Mouse (Mus musculus): ENCODE data around the gene Klrg2. TPM values are rescaled to one million over a fixed set of nuclear protein-coding genes. Genes with fewer than 3 reads are reported as not detected.

Gene Klrg2
- total and polyA plus RNA-seq, 3 experiments, result 1.0 to 6.2 TPM; not detected in 1

GRCm38 (mm10) chr6:38624439-38624838 is 12.6 kb downstream of the Klrg2 start:
- H3K79me2 ChIP-seq (ENCODE audit: control insufficient read depth, insufficient read depth, low read length, poor library complexity), result no peaks in the 10 kb centered on the region
- H3K27ac ChIP-seq (ENCODE audit: control insufficient read depth, low read depth, low read length), result no peak overlapping the region
- H3K36me3 ChIP-seq (ENCODE audit: control insufficient read depth in 1 of 2, insufficient read depth in 2 of 2, low read length in 2 of 2), result peaks cover under 1 to 18% of the 10 kb centered on the region in 2 experiments
- H3K27me3 ChIP-seq (ENCODE audit: control insufficient read depth in 1 of 2, insufficient read depth in 2 of 2, low read length in 2 of 2), result no peaks in the 10 kb centered on the region
- no peak overlapping the region for H3K4me3 ChIP-seq (ENCODE audit: control insufficient read depth in 1 of 2, insufficient read depth in 1 of 2, low read depth in 2 of 2, low read length in 2 of 2)
- peaks cover 8% of the 10 kb centered on the region in 2 experiments for H3K4me1 ChIP-seq (ENCODE audit: control insufficient read depth in 1 of 2, insufficient read depth in 2 of 2, low read length in 2 of 2)
- H3K9me3 ChIP-seq (replicated peaks; ENCODE audit: insufficient read depth, low read length), result no peaks in the 10 kb centered on the region
- no peak overlapping the region for H3K9ac ChIP-seq (ENCODE audit: control insufficient read depth, low read depth, low read length, poor library complexity, severe bottlenecking)
- TF ChIP-seq UBTF (IDR thresholded peaks at IDR 0.05; ENCODE audit: borderline replicate concordance, insufficient read depth, low read depth, low read length) (no peak), USF2 (IDR thresholded peaks at IDR 0.05; ENCODE audit: borderline replicate concordance in 1 of 2, insufficient read depth in 1 of 2, low read depth in 1 of 2, low read length in 2 of 2) (no peak), BHLHE40 (IDR thresholded peaks at IDR 0.05; ENCODE audit: borderline replicate concordance, low read depth, low read length) (no peak), HCFC1 (IDR thresholded peaks at IDR 0.05; ENCODE audit: low read depth, low read length) (no peak), SIN3A (IDR thresholded peaks at IDR 0.05; ENCODE audit: low read length) (no peak), MAZ (IDR thresholded peaks at IDR 0.05; ENCODE audit: low read depth, low read length) (no peak), POLR2AphosphoS5 (IDR thresholded peaks at IDR 0.05; ENCODE audit: borderline replicate concordance, low read depth, low read length) (no peak), E2F4 (IDR thresholded peaks at IDR 0.05; ENCODE audit: borderline replicate concordance, low read depth, low read length) (no peak), ZMIZ1 (IDR thresholded peaks at IDR 0.05; ENCODE audit: low read depth, low read length) (no peak), ZC3H11A (IDR thresholded peaks at IDR 0.05; ENCODE audit: low read depth, low read length) (no peak), ZKSCAN1 (IDR thresholded peaks at IDR 0.05; ENCODE audit: low read depth, low read length) (no peak), ETS1 (IDR thresholded peaks at IDR 0.05; ENCODE audit: low read depth, low read length) (no peak)
- DNase-seq (ENCODE audit: low read depth, low spot score), result no peak

- no peak overlapping the region for H3K4me3 ChIP-seq (ENCODE audit: control insufficient read depth in 1 of 2, insufficient read depth in 1 of 2, low read depth in 2 of 2, low read length in 2 of 2)
- H3K9me3 ChIP-seq (replicated peaks; ENCODE audit: insufficient read depth, low read length), result no peaks in the 10 kb centered on the region
- no peak overlapping the region for H3K9ac ChIP-seq (ENCODE audit: control insufficient read depth, low read depth, low read length, poor library complexity, severe bottlenecking)
- H3K36me3 ChIP-seq (ENCODE audit: control insufficient read depth in 1 of 2, insufficient read depth in 2 of 2, low read length in 2 of 2), result peaks cover 2 to 18% of the 10 kb centered on the region in 2 experiments
- peak; percentile 87 for DNase-seq (ENCODE audit: low read depth, low spot score)
- H3K27me3 ChIP-seq (ENCODE audit: control insufficient read depth in 1 of 2, insufficient read depth in 2 of 2, low read length in 2 of 2), result no peaks in the 10 kb centered on the region
- peak overlapping the region; percentile 79 for H3K27ac ChIP-seq (ENCODE audit: control insufficient read depth, low read depth, low read length)
- peaks cover 8% of the 10 kb centered on the region in 2 experiments for H3K4me1 ChIP-seq (ENCODE audit: control insufficient read depth in 1 of 2, insufficient read depth in 2 of 2, low read length in 2 of 2)
- no peaks in the 10 kb centered on the region for H3K79me2 ChIP-seq (ENCODE audit: control insufficient read depth, insufficient read depth, low read length, poor library complexity)
- peak; percentile 66 for TF ChIP-seq SIN3A (IDR thresholded peaks at IDR 0.05; ENCODE audit: low read length)
- TF ChIP-seq MYB (IDR thresholded peaks at IDR 0.05; ENCODE audit: low read depth, low read length), result no peak
- peak; percentile 76 to 81 for TF ChIP-seq EP300 (IDR thresholded peaks at IDR 0.05; ENCODE audit: low read depth in 1 of 2, low read length in 2 of 2)
- no peak for TF ChIP-seq CTCF (IDR thresholded peaks at IDR 0.05 in 2 of 3, conservative IDR thresholded peaks at IDR 0.05 in 1 of 3; ENCODE audit: control insufficient read depth in 1 of 3, insufficient read depth in 1 of 3, low read depth in 2 of 3, low read length in 3 of 3, poor library complexity in 1 of 3, severe bottlenecking in 1 of 3)
- 0 out of 2 replicates have a peak, but pooled peaks have one; percentile 38 for TF ChIP-seq ELF1 (IDR thresholded peaks at IDR 0.05; ENCODE audit: low read depth, low read length)
- no peak for TF ChIP-seq GABPA (IDR thresholded peaks at IDR 0.05; ENCODE audit: low read depth, low read length)
- TF ChIP-seq ZNF384 (IDR thresholded peaks at IDR 0.05; ENCODE audit: low read depth, low read length), result no peak
- TF ChIP-seq MXI1 (IDR thresholded peaks at IDR 0.05; ENCODE audit: low read depth, low read length), result peak; percentile 84
- no peak for TF ChIP-seq CHD2 (IDR thresholded peaks at IDR 0.05; ENCODE audit: low read length)
- TF ChIP-seq RAD21 (IDR thresholded peaks at IDR 0.05; ENCODE audit: low read depth, low read length), result no peak
- no peak for TF ChIP-seq E2F4 (IDR thresholded peaks at IDR 0.05; ENCODE audit: borderline replicate concordance, low read depth, low read length)
- TF ChIP-seq POLR2A (IDR thresholded peaks at IDR 0.05; ENCODE audit: control insufficient read depth in 1 of 2, insufficient read depth in 1 of 2, low read depth in 1 of 2, low read length in 2 of 2, poor library complexity in 1 of 2), result no peak
- TF ChIP-seq RCOR1 (IDR thresholded peaks at IDR 0.05; ENCODE audit: low read depth, low read length), result peak; percentile 48
- TF ChIP-seq ZKSCAN1 (IDR thresholded peaks at IDR 0.05; ENCODE audit: low read depth, low read length), result no peak
- TF ChIP-seq MAX (IDR thresholded peaks at IDR 0.05; ENCODE audit: low read length), result no peak
- TF ChIP-seq POLR2AphosphoS2 (IDR thresholded peaks at IDR 0.05; ENCODE audit: low read length), result no peak
- peak; percentile 65 for TF ChIP-seq TAL1 (IDR thresholded peaks at IDR 0.05; ENCODE audit: low read length)
- TF ChIP-seq CHD1 (IDR thresholded peaks at IDR 0.05; ENCODE audit: low read depth, low read length), result no peak
- no peak for TF ChIP-seq UBTF (IDR thresholded peaks at IDR 0.05; ENCODE audit: borderline replicate concordance, insufficient read depth, low read depth, low read length)
- TF ChIP-seq USF2 (IDR thresholded peaks at IDR 0.05; ENCODE audit: borderline replicate concordance in 1 of 2, insufficient read depth in 1 of 2, low read depth in 1 of 2, low read length in 2 of 2), result no peak
- TF ChIP-seq NRF1 (IDR thresholded peaks at IDR 0.05; ENCODE audit: insufficient read depth, low read depth, low read length, poor library complexity, severe bottlenecking), result no peak
- no peak for TF ChIP-seq POLR2AphosphoS5 (IDR thresholded peaks at IDR 0.05; ENCODE audit: borderline replicate concordance, low read depth, low read length)
- TF ChIP-seq JUND (IDR thresholded peaks at IDR 0.05; ENCODE audit: low read depth, low read length), result no peak
- no peak for TF ChIP-seq ZMIZ1 (IDR thresholded peaks at IDR 0.05; ENCODE audit: low read depth, low read length)
- TF ChIP-seq GATA1 (IDR thresholded peaks at IDR 0.05; ENCODE audit: low read depth, low read length), result peak; percentile 92
- TF ChIP-seq HCFC1 (IDR thresholded peaks at IDR 0.05; ENCODE audit: low read depth, low read length), result no peak
- peak; percentile 57; the same call in 1 of the 2 replicates for TF ChIP-seq BHLHE40 (IDR thresholded peaks at IDR 0.05; ENCODE audit: borderline replicate concordance, low read depth, low read length)
These were observed 13.6 kb downstream of the Klrg2 start for GRCm38 (mm10) chr6:38623457-38623856.
